8 mouse cellular contexts compared by ENCODE assay signal in genomic region chr19:56201007-56201682, GRCm38 (mm10).
A peak's percentile ranks its signal among the peaks of the same experiment; 100 is the strongest.
DNase-seq lines count a peak whose midpoint lies in the region; ATAC-seq and TF ChIP-seq lines count a peak whose summit lies in the region.

No protein-coding gene starts in this region.

- no peak for TF ChIP-seq POLR2A in testis, adult 2 months (IDR thresholded peaks at IDR 0.05; ENCODE audit: control insufficient read depth, low read depth, low read length)

- 80% methylated on average over 9 of the region's 9 CpGs for WGBS in heart, embryonic 12.5 days
- 72% methylated on average over 9 of the region's 9 CpGs for WGBS in large intestine, adult 2 months

- H3K4me1 ChIP-seq in heart, embryonic 12.5 days (replicated peaks) = no peaks in the 10 kb centered on the region
- peaks cover 7% of the 10 kb centered on the region for H3K4me1 ChIP-seq in testis, adult 2 months (ENCODE audit: control insufficient read depth, insufficient read depth, low read length)

- peak; percentile 38; the same call in 1 of the 2 replicates for TF ChIP-seq CTCF in testis, adult 2 months (IDR thresholded peaks at IDR 0.05; ENCODE audit: control insufficient read depth, insufficient read depth, insufficient replicate concordance, low read depth, low read length)

- H3K9me3 ChIP-seq in heart, embryonic 12.5 days (replicated peaks) = no peaks in the 10 kb centered on the region

- H3K4me3 ChIP-seq in heart, embryonic 12.5 days = no peak overlapping the region
- H3K4me3 ChIP-seq in testis, adult 2 months (ENCODE audit: control insufficient read depth, low read depth, low read length) = no peak overlapping the region

- intact Hi-C loops in left cerebral cortex, postnatal 14 days (cut with DNase I) = no loop called here

- no peaks in the 10 kb centered on the region for H3K36me3 ChIP-seq in heart, embryonic 12.5 days
- H3K36me3 ChIP-seq in testis, adult 2 months (ENCODE audit: control insufficient read depth, insufficient read depth, low read length) = no peaks in the 10 kb centered on the region

- no peak overlapping the region for H3K9ac ChIP-seq in heart, embryonic 12.5 days

- no peak for ATAC-seq in heart, embryonic 12.5 days (ENCODE audit: insufficient number of reproducible peaks, low FRiP score)
- no peak for ATAC-seq in inflammation-experienced regulatory T-cells, adult 6 months

- H3K4me2 ChIP-seq in heart, embryonic 12.5 days = no peak overlapping the region

- no peaks in the 10 kb centered on the region; the same call in 1 of the 2 replicates for H3K27me3 ChIP-seq in heart, embryonic 12.5 days (replicated peaks)
- H3K27me3 ChIP-seq in testis, adult 2 months (ENCODE audit: control insufficient read depth, insufficient read depth, low read length) = no peaks in the 10 kb centered on the region; the same call in 1 of the 2 replicates

- DNase-seq in heart, adult 11 months = peak; percentile 73
- DNase-seq in testis, postnatal 10 days (ENCODE audit: low spot score) = no peak
- peak; percentile 7 for DNase-seq in large intestine, adult 2 months (ENCODE audit: low read depth, low spot score)
- no peak for DNase-seq in frontal cortex, postnatal 25 days (ENCODE audit: low spot score in 2 of 2)
- no peak for DNase-seq in left cerebral cortex, postnatal 14 days (ENCODE audit: low spot score in 2 of 2)

- H3K27ac ChIP-seq in heart, embryonic 12.5 days (ENCODE audit: poor library complexity, severe bottlenecking) = no peak overlapping the region
- no peak overlapping the region for H3K27ac ChIP-seq in testis, adult 2 months (ENCODE audit: control insufficient read depth, insufficient read depth, low read depth, low read length)

Comparison
In these comparisons a context has a peak if more than half of its experiments do, and no peak if none do; other contexts are left out.
1. DNase-seq: peak in heart, adult 11 months (single experiment) and large intestine, adult 2 months (single experiment); none in testis, postnatal 10 days (single experiment), frontal cortex, postnatal 25 days (0 of 2) and left cerebral cortex, postnatal 14 days (0 of 2).